Mouse (Mus musculus) adrenal gland, adult 2 months (tissue): Measurements from ENCODE around the gene Ush2a. TPM values are rescaled to one million over a fixed set of nuclear protein-coding genes. Genes with fewer than 3 reads are reported as not detected.

Experiments
- DNase-seq: peaks from one replicate; pipeline ENCODE4 v3.0.0; 2021
- polyA plus RNA-seq: library from polyadenylated mRNA; depleted of rRNA; stranded (reverse); fragments of >200 nt; gene quantifications from 2 replicates; pipeline ENCODE4 v1.2.3, GENCODE M21; 2012
- total RNA-seq, 2 experiments: library from RNA; stranded (reverse); gene quantifications; 2 replicates each; pipeline ENCODE4 v1.2.3; 2021

Gene Ush2a
- total and polyA plus RNA-seq, 3 experiments: 0.07 TPM; not detected in 2

DNA sequence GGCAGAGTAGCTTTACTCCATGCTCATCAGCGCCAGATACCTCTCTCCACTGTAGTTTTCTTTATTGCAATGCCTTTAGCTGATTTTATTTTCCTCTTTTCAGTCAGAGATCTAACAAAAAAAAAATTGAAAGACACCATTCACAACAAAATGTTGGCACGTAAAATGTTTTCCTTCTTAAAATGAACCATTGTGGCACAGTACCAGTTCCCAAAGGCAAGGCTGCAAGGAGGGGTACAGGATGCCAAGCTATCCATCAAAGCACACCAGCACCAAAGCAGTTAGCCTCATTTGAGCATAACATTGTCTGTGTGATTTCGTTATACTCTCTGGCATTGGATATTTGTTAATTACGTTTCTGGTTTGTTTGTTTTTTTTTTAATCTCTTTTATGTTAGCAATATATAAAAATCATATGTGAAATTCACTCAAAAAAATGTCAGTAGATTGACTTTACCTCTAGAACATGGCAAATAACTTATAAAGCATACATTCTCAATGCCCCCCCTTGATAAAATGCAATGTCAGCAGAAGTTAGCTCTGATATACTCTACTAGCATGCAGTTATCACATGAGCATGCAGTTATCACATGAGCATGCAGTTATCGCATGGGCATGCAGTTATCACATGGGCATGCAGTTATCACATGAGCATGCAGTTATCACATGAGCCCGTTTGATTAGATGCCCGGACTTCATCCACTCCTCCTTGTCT lies 510.9 kb downstream of the Ush2a start:
- DNase-seq: no peak

GRCm38 (mm10) chr1:188773631-188774030 lies 511.8 kb downstream of the Ush2a start:
- no peak for DNase-seq

GRCm38 (mm10) chr1:188777556-188778161 lies 515.8 kb downstream of the Ush2a start:
- no peak for DNase-seq

DNA sequence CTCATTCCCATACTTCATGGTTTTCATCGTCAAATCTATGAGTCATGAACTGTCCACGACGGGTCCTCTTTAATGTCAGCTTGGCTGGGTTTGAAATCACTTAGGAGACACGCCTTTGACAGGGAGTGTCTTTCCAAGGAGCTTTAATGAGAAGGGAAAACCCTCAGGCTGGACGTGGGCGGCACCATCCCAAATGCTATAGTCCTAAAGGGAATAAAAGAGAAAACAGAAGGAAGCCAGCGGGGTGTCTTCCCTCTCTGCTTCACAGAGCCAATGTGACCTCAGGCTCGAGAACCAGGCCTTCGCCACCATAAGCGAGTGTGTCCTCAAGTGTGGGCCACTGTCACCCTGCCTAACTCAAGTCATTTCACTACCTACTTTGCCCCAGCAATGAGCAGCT lies 523.2 kb downstream of the Ush2a start:
- no peak for DNase-seq

DNA sequence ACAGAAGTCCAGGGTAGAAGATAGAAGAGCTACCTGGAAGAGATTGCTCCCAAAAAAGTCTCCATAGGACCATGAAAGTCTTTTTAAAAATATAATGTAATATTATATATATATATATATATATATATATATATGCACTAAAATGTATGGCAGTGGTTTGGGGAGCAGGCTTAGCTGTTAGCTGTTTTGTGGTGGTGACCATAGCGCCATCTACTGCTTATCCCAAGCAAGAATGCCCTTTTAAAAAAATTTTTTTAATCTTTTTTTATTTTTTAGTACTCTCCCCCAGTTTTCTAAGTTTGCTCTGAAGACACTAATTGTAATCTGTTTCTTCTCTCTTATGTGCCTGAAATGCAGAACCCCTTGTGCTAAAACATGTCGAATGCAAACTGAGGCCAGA lies 543.2 kb downstream of the Ush2a start:
- no peak for DNase-seq

DNA sequence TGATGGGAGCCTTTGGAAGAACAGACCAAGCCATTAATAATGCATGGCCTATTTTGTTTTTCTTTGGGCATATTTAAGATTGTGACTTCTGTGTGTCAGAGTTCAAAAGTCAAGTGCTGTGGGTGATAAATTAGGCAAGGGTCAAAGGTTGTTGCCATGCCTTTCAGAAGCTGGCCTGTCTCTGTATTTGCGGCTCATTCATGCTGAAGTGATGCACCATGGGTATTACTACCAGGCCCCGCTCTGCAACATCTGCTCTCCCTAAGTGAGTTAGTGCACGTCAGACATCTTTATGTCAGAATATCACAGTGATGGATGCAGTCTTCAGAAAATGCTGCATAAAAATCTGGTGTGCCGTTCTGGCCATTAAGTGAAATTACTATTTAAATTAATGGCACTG lies 544.0 kb downstream of the Ush2a start:
- DNase-seq: no peak

- no peak for DNase-seq
Measured at GRCm38 (mm10) chr1:188810631-188811030, 548.8 kb downstream of the Ush2a start.

DNA sequence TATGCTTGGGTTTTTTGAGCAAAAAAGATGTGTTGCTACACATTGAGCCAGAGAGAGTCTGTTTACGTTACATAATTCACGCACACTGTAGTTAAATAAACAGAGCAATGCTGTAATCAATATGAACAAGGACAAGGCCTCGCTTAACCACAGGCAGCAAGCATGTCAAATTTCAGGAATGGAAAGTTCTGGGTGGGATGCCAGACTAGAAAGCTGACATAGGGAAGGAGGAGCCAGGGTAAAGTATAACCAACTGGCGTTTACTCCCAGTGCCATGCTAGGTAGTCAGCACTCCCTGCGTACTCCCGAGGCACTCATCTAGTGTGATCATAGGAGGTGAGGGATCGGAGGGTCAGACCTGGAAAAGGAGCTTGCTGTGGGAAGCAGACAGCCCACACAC lies 553.2 kb downstream of the Ush2a start:
- no peak for DNase-seq

GRCm38 (mm10) chr1:188824195-188824594 lies 562.4 kb downstream of the Ush2a start:
- no peak for DNase-seq

DNA sequence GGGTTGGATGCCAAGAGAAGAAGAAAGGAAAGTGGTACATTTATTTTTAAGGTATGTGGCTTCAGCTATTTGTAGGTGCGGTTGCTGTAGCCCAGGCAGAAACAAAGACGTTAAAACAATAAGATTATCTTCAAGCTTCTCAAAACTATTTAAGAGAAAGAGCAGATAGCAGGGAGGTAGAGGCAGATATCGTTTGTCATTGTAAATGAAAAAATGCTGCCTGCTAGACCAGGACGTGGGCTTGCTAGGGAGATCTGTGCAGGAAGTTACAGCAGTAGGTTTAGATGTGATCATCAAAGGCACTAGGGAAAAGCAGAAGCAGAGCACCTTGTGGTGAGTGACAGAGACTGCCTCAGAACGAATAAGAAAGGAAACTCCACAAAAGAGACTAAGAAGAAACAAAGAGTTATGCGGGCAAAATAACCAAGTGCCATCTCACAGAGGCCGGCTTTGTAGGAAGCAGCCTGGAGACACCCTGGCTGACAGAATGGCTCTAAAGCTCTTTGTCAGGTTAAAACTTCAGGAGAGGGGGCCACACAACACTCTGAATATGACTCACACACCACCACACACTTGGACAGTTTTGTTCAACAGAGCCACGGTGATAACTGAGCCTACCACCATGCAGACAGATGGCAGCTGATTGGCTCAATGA lies 563.2 kb downstream of the Ush2a start:
- DNase-seq: no peak

DNA sequence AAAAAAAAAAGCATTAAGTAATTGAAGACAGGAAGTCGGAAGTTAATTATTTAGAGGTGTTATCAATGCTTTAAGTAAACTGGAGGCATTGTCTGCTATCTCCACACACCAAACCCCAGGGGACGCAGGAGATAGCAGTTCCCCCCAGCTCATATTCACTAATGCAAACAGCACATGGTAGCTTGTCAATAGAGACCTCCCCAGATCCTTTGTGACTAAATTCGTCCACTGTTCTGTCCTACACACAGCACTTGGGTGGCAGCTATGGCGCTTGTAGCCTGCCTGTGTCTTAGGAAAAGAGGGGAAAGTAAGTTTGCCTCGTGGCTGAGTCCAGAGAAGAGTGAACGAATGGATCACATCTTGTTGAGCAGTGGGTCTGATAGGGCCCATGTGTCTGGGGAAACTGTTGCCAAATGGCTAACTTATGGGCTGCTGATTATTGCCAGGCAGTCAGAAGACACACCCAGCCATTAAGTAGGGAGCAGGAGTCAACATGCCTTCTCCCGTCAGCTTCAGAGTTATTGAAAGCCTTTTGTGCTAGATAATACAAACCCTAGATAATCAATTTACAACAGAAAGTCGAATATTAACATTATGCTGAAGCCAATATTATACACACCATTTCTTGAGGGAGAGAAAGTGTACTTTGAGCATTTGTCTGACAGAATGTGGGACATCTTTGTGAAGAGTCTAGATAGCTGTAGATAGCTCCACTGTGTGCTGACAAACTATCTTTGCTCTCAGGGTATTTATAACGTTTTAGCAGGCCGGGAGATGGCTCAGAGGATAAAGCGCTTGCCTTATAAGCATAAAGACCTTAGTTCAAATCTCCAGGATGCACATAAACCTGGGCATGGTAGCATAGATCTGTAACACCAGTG lies 568.9 kb downstream of the Ush2a start:
- no peak for DNase-seq

- DNase-seq: no peak
Measured at GRCm38 (mm10) chr1:188833906-188834305, 572.1 kb downstream of the Ush2a start.

- DNase-seq: no peak
Measured at GRCm38 (mm10) chr1:188834770-188835169, 572.9 kb downstream of the Ush2a start.

- no peak for DNase-seq
Measured at GRCm38 (mm10) chr1:188837613-188838295, 575.9 kb downstream of the Ush2a start.

DNA sequence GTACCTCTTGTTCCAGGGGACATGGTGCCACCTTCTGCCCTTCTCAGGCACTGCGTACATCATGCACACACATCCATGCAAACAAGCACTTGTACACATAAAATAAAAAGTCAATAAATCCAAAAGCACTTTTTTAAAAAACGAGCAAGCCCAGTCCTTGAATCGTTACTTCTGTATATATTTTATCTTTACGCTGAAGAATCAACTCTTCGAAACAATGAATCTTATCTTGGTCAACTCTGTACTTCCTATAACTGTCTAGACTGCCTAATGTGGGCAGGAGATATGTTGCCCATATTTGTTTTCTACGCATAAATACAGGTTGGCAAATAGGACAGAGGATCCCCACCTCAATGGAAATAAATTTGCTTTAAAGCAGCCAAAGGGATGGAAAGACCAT lies 585.4 kb downstream of the Ush2a start:
- DNase-seq: no peak

DNA sequence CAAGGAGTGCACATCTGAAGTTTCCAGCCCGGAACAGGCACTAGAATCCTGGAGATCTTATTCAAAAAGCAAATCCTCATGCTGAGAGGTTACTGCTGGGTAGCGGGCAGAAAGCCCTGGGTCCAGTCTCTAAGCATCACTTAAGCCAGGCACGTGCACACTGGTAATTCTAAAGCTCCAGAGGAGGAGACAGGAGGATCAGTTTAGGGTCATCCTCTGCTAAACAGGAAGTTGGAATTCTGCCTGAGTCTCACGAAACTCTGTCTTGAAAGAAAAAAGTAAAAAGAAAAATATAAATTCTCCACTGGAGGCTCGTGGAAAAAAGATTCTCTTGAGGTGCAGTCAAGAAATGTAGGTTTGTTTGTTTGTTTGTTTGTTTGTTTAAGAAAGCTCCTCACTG lies 591.0 kb downstream of the Ush2a start:
- DNase-seq: no peak

- no peak for DNase-seq
Measured at GRCm38 (mm10) chr1:188854240-188854639, 592.4 kb downstream of the Ush2a start.

DNA sequence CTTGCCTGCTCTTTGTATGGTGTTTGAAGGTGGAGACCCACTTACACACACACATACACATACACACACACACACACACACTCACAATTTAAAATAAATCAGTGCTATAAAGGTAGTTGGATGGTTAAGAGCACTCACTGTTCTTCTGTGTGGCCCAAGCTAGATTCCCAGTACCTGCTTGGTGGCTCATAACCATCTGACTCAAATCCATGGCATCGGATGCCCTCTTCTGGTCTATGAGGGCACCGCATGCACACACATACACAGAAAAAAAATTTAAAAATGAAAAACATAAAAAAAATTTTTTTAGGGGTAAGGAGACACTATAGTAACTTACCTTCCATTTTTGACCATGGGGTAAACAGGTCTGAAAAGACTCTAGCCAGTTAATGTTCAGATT lies 593.2 kb downstream of the Ush2a start:
- DNase-seq: no peak

- DNase-seq: no peak
Measured at GRCm38 (mm10) chr1:188859718-188860117, 597.9 kb downstream of the Ush2a start.

GRCm38 (mm10) chr1:188865881-188866280 lies 604.1 kb downstream of the Ush2a start:
- no peak for DNase-seq

DNA sequence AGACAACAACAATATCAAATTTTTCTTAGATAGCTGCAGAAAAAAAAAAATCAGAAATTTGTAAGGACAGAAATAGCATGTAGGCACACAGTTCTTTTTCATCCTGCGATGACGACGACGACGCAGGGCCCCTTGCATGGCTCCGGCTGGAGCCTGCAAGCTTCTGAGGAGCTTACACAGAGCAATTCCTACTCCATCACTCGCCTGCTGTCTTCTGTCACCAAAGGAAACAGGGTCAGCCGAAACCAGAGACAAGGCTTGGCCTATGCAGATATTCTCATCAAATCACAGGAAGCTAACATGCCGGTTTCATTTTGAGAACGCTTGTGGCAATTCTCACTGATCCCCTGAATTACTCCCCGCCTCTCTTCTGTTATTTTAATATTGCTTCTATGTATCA lies 604.7 kb downstream of the Ush2a start:
- no peak for DNase-seq

- no peak for DNase-seq
Measured at GRCm38 (mm10) chr1:188878531-188879055, 616.8 kb downstream of the Ush2a start.
